Mouse (Mus musculus) kidney, postnatal 36 days (tissue): ENCODE measurements at regions not wholly inside any gene's neighbourhood (a gene's known extent, or its start where the extent isn't known, plus 50 kb on each side); places are given as distances from the start of the nearest gene placed in this dataset.

Experiments
- DNase-seq, 2 experiments: peaks; one replicate each; pipeline ENCODE4 v3.0.0; 2021 to 2022; ENCODE audit warnings: mixed read lengths in 2 of 2

GRCm38 (mm10) chrX:61046700-61047099 lies 138.7 kb downstream of the Cdr1 start:
- DNase-seq = peak; percentile 2 to 18

GRCm38 (mm10) chrX:61043147-61043546 lies 142.2 kb downstream of the Cdr1 start:
- no peak for DNase-seq
